Mouse (Mus musculus): ENCODE measurements around the gene Sh2d1b1.
"Not testable (repeated sequence)": the region's sequence is repeated elsewhere in the genome, so short reads cannot be mapped to it uniquely, and the experiment has no call there.

Gene Sh2d1b1

DNA sequence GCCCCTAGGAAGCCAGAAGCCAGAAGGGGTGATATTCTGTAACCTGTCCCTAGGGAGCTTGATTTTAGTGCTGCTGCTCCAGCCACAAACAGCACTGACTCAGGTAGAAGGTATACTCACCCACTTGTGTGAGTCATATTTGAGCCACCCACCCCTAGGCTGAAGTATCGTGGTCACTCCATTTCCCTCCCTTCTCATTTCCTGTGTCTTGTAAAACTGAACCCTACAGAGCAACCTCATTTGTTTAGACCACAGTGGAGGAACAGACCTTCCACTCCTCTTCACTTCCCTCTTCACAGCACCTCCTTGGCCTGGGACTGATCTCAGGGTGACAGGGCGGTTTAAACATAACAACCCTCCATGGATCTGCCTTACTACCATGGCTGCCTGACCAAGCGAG lies at the start of gene Sh2d1b1:
Gene Sh2d1b1 (plus strand): TSS at position 305 of the 400 bp plus-strand sequence.
- no peak for DNase-seq

DNA sequence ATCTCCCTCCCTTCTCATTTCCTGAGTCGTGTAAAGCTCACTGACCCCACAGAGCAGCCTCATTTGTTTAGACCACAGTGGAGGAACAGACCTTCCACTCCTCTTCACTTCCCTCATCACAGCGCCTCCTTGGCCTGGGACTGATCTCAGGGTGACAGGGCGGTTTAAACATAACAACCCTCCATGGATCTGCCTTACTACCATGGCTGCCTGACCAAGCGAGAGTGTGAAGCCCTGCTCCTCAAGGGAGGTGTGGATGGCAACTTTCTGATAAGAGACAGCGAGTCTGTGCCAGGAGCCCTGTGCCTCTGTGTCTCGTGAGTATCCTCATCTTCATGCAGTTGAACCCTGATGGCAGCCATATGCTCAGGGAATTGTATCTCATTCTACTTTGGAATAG lies 44.4 kb upstream of the Sh2d1b1 start, which contains the start of gene Sh2d1b2:
Gene Sh2d1b2 (plus strand): TSS at position 62 of the 400 bp plus-strand sequence.
- DNase-seq = not testable (repeated sequence)

DNA sequence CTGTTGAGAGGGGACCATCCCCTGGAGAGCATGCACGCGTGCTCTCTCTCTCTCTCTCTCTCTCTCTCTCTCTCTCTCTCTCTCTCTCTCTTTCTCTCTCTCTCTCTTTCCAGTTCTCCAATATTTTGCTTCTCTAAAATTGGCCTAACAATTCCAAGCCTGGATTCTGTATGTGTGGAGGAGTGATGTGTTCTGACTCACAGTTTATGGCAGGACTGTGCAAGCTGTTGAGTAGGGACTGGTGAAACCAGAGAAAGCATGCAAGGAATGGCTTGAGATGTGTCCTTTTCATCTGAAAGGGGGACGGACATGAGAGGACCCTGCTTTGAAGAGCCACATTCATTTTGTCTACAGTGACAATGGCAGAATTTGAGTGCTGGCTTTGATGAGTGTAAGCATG lies 32.1 kb upstream of the Sh2d1b1 start:
- DNase-seq = peak; percentile 6

DNA sequence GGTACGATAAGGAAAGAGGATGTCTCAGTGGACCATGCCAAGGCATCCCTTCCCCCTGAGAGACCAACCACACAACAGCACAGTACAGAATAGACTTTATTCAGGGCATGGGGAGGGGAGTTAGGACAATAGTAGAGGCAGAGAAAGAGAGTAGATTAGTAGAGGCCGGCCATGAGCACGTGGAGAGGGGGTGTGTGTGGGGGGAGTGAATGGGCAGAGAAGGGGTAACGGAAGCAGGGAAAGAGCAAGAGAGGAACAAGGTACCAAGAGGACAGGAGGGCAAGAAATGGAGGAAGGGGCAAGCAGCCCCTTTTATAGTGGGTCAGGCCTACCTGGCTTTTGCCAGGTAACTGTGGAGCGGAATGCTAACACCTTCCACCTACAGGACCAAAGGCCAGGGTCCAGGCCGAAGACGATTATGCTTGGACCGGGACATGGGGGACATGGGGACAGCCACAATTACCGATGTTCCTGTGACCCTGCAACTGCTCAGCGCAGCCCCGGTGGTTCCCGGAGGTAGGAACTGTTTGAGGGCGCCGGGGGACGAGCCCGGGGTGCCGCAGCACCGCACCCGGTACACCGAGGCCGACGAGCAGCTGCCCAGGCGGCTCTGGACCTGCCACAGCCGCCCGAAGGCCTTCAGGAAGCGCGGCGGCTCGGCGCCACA lies 22.1 kb upstream of the Sh2d1b1 start:
- DNase-seq = no peak

DNA sequence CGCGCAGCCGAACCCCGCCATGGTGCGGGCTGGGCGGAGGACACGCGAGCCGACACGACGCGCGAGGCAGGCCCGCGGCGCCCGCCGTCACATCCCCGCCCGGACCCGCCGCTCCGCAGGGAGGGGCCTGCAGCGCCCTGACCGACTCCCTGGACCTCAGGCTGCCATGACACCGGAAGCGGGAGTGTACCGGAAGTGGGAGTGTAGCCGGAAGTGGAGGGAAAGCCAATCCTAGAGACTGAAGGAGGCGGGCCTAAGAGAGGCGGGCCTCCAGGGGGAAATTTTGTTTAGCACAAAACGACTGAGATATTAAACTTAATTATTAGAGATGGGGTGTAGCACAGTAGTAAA lies 21.6 kb upstream of the Sh2d1b1 start:
- peak; percentile 93 for DNase-seq

DNA sequence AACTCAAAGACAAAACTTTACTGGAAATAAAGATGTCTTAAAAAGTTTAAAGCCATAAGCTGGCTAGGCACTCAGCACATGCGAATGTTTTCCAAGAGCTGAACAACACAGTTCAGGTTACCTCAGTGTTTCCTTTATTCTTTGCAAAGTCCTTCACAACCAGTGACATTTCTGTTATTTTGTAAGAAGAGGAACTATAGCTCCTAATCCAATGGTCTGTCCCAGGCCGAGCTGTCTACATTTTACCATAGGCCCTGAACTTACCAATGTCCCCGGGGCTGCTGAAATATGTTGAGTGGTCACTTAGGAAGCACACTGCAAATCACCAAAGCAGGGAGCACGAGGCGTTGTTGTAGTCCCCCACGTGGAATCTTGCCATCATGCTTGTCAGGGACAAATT lies 6.8 kb upstream of the Sh2d1b1 start:
- no peak for DNase-seq

DNA sequence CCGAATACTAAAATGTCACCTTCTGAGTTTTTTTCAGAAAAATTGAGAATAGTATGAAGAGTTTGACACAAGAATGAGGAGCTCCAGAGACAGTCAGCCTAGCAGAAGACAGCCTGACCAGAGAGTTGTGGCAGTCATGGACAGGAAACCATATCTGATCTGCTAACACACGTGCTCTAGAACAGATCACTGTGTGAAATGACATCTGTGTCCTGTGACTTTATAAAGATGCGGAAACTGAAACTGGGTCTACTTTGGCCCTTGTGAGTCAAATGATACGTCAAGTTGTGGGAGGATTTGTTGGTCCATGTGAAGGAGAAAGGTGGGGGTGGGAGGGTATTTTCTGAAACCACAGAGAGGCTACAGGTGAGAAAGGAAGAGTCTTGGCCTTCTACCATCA lies 6.4 kb upstream of the Sh2d1b1 start:
- DNase-seq = no peak

DNA sequence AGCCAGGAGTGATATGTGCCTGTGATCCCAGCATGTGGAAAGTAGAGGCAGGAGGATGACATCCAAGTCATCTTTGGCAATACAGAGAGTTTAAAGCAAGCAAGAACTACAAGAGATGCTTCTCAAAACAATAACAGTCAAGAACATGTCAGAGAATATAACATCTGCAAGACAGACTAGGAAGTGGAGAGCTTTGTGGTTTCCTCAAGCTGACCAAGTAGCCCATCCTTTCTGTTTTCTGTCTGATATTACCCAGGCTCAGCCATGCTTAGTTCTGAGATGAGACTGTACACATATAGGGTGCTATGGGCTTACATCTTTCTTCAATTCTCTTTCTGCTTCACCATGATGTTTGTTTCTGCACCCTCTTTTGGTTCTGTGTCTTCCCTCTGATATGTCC lies 3.9 kb upstream of the Sh2d1b1 start:
- DNase-seq = no peak

DNA sequence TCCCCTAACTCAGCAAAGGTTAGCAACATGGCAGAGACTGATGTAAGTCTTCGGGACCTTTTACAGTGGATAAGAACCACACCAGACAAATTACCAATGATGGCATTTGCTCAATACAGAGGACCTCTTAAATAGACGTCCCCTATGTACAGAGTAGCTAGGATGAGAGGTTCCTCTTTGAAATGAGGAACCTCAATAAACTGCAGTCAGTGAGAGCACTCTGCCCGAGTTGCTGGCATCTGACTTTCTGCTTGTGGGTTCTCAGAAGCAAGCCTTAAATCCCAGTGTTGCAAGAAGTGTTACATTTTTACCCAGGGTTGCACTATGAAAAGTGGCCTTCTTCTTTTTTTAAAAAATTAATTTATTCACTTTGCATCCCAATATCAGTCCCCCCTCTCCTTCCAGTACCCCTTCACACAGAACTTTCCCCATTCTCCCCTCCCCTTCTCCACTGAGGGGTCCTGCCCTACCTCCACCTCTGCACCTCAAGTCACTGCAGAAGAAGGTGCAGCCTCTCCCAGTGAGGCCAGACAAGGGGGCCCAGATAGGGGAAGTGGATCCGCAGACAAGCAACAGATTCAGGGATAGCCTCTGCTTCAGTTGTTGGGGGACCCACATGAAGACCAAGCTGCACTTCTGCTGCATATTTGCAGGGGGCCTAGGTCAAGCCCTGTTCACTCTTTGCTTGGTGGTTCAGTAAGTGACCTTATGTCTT lies 5.5 kb downstream of the Sh2d1b1 start:
- no peak for DNase-seq

DNA sequence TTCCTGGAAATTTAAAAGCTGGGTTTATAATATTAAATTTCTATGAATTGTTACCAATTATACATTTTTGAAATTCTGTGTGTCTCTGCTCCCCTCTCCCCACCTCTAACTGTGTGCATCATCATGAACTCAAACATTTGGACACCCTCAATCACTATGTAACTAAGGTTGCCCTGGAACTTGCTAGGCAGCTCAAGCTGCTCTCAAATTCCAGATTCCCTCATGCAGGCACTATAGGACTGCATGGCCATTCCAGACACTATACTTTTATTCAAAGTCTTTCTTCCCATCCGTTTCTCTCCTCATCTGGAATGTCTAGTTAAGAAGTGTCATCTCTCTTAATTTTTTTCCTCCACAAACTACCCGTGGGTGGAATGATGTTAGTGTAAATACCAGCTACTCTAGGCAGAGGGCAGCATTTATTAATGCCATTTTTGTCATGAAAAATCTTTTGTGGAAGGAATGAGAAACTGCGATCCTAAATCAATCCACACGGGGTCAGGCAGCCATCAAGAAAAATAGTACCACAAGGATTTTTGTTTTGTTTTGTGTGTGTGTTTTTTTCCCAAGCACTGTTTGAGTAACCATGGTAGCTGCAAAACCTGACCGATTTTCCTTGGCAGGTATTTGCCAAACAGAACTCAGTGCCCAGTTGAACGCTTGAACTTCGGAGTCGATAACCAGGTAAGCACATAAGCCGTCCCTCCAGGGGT lies 15.3 kb downstream of the Sh2d1b1 start:
- DNase-seq = peak; percentile 65

DNA sequence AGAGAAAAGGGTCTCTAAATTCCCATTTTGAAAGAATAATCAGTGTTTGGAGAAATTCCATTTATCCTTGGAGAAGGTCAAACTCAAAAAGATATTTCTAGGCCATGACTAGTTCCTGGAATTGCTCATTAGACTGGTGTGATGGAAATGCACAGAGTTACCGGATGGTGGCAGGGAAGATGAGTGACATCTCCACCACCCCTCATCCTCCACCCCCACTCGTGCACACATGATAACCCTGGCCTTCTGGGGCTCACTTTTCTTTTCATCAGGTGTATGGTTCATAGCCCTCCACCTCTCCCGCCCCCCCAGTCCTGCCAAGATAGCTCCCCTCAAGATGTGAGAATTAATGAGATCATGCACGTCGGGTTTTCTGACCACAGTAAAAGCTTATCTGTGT lies 16.1 kb downstream of the Sh2d1b1 start:
- DNase-seq = no peak

DNA sequence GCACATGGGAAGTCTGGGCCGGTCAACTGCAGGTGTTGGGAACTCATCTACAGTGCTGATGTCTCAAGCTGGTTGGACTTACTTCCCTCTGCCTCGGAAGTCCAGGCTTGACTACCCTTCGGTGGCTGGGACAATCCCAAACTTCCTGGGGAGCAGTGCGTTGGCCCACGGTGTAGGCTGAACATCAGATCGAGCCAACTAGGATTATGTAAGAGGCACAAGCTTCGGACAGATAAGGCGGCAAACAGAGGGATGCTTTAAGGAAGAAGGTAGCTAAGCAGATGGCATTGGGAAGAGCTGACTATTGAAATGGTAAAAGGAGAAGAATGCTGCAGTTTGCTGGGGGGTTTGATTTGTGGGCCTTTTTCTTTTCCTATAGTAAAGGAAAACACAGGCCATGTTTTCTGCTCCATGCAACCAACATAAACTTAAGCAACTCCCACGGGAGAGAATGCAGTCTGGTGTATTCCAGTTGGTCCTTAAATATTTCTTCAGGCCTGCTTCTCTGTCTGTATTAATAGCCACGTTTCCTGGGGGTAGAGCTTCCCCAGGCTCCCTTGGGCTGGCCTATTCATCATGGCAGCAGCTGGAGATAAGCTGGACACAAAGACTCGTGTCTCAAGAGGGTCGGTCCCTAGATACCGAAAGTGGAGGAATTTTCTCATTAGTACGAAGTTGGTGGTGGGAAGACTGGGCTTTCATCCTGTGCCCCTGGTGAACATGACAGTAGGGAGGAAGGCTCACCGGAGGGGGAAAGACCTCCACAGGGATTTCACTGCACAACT lies 17.9 kb downstream of the Sh2d1b1 start:
- DNase-seq = peak; percentile 54

DNA sequence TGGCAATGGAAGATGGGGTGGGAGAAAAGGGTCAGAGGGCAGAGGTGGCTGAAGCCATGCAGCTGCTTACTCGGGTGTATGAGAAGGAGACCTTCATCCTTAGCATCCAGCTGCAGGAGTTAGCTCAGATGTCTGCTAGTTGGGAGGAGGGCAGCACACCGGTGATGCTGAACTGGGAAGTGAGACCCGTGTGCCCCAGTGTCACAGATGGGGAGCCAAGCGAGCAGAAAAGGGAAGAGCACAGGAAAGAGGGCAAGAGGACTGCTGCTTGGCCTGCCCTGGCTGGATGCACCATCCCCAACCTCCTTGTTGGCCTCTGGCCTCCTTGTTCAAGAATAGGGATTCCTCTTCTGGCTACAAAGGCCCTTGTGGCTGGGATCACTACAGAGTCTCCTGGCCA lies 22.4 kb downstream of the Sh2d1b1 start:
- no peak for DNase-seq

DNA sequence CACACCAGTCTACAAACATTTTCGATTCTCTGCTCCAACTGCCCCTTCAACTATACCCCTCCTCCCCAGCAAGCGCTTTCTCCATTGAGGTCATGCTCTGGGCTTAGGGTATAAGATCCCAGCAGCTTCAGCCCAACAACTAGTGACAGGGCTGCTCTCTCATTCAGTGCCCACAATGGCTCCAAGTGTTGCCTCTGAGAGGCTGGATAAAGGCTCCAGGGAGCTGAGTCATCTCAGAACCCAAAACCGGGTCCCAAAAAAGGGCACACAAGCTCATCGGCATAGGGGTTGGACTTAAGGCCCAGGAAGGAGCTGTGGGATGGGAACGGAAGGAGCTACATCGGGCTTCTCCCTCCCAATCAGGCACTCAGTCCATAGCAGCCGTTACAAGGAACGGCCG lies 24.6 kb downstream of the Sh2d1b1 start:
- DNase-seq = no peak

DNA sequence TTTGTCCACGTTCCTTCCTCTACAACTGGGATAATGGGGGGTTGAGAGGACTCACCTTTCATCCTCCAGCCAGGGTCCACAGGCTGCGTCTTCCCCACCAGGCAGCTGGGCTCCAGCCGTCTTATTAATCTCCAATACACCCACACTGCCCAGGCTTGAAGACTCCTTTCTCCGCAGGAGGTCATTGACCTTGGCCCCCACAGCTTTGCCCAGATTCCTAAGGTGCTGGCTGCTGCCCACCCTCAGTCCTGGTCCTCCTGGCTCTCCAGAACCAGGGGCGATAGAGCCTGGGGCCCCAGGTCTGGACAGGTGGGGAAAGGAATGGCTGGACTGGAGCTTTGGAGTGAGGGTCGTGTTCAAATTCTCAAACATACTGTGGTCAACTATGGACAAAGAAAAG lies 25.3 kb downstream of the Sh2d1b1 start:
- no peak for DNase-seq

DNA sequence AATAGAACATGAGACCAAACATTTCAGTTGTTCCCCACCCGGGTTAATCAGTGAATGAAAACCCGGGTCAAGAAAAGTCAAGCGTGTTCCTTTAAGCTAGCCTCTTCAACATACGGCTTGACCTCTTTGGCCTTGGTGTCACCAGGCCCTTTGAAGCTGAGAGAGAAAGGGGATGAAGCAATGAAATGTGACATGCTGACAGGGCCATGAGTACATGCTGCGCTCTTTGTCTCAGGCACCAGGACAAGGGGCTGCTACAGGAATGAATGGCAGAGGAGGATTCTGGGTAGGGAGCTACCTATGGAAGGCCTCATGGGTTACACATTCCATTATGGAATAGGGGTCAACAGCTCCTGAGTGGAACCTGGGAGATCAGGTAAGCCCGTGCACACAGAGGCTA lies 26.0 kb downstream of the Sh2d1b1 start:
- no peak for DNase-seq

DNA sequence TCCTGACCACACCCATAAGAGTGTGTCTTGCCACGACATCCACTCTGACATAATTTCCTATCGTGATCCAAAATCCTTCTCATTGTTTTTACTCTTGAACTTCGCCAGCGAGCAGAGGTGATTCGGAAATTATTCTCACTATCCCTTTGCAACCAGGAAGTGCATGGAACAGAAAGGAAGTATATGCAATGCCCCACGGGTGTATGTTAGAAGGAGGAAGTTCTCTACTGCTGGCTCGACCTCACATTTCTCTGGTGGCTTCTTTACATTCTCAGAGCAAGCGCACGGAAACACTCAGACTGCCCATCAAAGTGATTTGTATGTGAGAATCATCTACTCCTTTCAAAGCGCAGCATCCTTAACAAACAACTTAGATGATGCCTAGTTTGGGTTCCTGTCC lies 27.9 kb downstream of the Sh2d1b1 start:
- DNase-seq = no peak

DNA sequence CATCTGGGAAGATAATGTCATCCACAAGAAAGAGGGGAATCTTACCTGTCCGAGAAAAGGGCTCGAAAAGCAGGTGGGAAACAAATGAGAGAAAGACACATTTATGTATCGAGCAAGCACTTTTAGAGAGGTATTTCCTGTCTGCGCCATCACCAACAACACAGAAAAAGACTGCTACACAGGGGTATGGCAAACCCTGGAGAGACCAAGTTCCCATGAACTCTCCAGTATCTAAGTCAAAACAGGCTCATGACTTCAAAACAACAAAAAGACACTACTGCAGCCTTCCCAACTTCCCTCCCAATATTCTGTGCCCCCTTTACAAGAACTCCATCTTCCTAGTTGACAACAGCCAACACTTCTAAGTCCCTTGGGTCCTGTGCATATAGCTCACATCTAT lies 29.1 kb downstream of the Sh2d1b1 start, which contains the start of gene Gm7694:
Gene Gm7694 (minus strand): TSS at position 101 of the 400 bp plus-strand sequence.
- no peak for DNase-seq

DNA sequence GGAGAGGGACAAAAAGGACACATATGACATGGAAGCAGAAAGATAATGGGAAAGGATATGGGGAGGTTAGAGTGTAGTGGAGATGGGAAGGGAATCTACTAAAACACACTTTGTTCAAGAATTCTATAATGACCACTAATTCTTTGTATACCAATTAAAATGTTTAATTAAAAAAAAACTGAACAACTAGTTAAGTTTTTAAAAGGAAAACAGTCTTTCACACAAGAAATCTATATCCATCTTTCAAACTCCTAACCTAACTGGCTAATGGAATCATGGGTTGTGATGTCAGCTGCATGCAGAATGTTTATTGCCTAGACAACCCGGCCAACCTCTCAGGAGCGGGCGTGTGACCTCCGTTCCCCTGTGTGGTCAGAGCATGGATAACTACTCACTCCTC lies 31.4 kb downstream of the Sh2d1b1 start, which contains the start of gene Spata46:
Gene Spata46 (plus strand): TSS at position 301 of the 400 bp plus-strand sequence.
- DNase-seq = no peak

DNA sequence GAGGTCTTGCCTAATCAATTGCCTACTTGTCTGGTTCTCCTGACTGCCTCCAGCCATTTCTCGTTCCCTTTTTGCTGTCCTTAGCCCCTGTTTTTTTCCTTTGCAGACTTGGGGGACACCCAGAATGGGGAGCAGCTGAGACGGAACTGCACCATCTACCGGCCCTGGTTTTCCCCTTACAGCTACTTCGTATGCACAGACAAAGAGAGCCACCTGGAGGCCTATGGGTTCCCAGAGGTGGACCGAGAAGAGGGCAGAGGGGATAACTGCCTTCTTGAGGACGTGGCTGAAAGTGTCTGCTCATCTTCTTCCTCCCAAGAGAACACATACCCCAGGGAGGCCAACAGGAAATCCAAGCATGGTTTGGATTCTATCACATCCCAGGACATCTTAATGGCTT lies 34.3 kb downstream of the Sh2d1b1 start:
- no peak for DNase-seq

DNA sequence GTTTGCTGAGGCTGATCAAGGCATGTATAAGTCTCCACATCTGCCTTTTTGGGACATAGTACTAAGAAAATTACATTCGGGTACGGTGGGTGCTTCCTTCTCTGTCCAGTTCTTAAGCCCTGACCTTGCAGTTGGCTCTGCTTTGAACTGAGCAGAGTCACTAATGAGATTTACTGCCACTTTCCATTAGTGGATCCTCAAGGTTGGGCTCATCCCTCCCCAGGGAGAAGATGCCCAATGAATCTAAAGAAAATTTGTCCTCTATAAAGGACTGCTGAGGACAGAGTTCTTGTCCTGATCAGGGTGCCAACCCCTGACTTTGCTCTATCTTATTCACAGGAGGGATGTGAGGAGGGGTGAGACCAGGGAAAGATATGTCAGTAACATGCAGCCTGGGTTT lies 44.9 kb downstream of the Sh2d1b1 start:
- no peak for DNase-seq

DNA sequence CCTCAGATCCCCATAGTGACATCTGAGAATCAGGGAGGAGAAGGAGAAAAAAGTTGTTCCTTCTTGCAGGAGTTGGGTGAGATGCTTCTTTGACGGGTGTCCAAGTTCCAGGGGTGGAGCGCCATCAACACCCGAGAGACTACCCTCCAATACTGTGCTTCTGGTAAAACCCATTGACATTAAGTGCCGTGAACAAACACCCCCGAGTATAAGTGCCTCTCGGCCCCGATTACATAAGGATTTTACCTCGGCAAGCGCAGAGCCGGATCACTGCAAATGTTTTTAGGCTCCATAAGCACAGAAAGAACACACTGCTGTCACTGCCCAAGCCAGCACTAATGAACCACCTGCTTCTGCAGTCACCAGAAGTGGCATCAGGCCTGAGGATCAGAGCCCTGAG lies 45.9 kb downstream of the Sh2d1b1 start:
- DNase-seq = no peak

DNA sequence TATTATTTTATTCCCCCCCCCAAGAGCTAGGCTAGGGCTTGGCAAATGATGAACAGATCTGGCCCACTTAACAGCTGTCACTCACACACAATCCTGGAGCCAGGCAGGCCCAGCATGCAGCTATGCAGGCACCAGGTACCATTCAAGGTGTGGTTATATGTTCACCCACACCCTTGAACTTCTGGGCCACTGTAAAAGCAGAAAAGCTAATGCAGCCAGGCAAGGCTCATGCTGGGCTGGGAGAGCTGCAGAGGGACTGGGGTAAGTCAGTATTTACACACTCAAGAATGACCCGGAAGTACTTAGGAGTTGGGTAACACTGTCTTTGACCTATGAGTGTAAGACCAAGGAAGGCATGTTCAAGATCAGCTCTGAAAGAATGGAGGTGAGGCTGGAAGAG lies 47.2 kb downstream of the Sh2d1b1 start:
- no peak for DNase-seq
